Mouse (Mus musculus): Measurements from ENCODE around the gene Nup210. TPM values are rescaled to one million over a fixed set of nuclear protein-coding genes. Genes with fewer than 3 reads are reported as not detected.

The Nup210 gene
- polyA plus RNA-seq, 1 experiment from 2014 or later, result 15.8 TPM

GRCm38 (mm10) chr6:91159047-91159446, 42.4 kb upstream of the Nup210 start:
- Histone ChIP-seq H3K4me1 (ENCODE audit: control insufficient read depth, insufficient read depth, low read length) (peaks cover 22% of the 10 kb centered on the region), H3K9ac (ENCODE audit: low read length) (peak overlapping the region; percentile 16; the same call in 1 of the 2 replicates), H3K9me3 (ENCODE audit: control insufficient read depth, low read length) (no peaks in the 10 kb centered on the region), H3K27me3 (ENCODE audit: control insufficient read depth, insufficient read depth, low read length) (no peaks in the 10 kb centered on the region), H3K27ac (ENCODE audit: low read depth, low read length) (no peak overlapping the region), H3K4me2 (no peak overlapping the region; the same call in 1 of the 2 replicates), H3K4me3 (ENCODE audit: low read depth, low read length) (no peak overlapping the region), H3K36me3 (ENCODE audit: control insufficient read depth, insufficient read depth, low read length) (no peaks in the 10 kb centered on the region)
- 87% methylated on average over 9 of the region's 9 CpGs for WGBS
- ATAC-seq (ENCODE audit: low FRiP score) (no peak), DNase-seq (ENCODE audit: low spot score, missing footprints) (no peak)

DNA sequence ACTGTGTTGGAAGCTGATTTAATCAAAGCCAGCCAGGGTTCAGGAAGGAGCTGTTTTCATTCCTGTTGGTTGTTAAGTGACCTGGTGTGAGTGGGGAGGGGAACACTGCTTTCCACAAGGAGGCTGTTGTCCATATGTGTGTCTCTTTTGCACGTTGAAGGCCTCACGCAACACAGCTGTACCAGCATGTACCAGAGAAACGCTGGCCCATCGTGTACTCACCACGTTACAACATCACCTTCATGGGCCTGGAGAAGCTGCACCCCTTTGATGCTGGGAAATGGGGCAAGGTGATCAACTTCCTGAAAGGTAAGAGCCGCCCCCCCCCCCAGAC, 40.6 kb upstream of the Nup210 start:
- DNase-seq (ENCODE audit: low spot score, missing footprints), result no peak
- peak overlapping the region; percentile 65 for H3K4me3 ChIP-seq (ENCODE audit: low read depth, low read length)
- peak overlapping the region; percentile 79 for H3K4me2 ChIP-seq
- no peaks in the 10 kb centered on the region for H3K9me3 ChIP-seq (ENCODE audit: control insufficient read depth, low read length)
- H3K27me3 ChIP-seq (ENCODE audit: control insufficient read depth, insufficient read depth, low read length), result no peaks in the 10 kb centered on the region
- peaks cover 31% of the 10 kb centered on the region for H3K4me1 ChIP-seq (ENCODE audit: control insufficient read depth, insufficient read depth, low read length)
- H3K36me3 ChIP-seq (ENCODE audit: control insufficient read depth, insufficient read depth, low read length), result no peaks in the 10 kb centered on the region
- no peak for ATAC-seq (ENCODE audit: low FRiP score)
- peak overlapping the region; percentile 85 for H3K9ac ChIP-seq (ENCODE audit: low read length)
- WGBS, result 50% methylated on average over 6 of the region's 6 CpGs
- no peak overlapping the region for H3K27ac ChIP-seq (ENCODE audit: low read depth, low read length)

DNA sequence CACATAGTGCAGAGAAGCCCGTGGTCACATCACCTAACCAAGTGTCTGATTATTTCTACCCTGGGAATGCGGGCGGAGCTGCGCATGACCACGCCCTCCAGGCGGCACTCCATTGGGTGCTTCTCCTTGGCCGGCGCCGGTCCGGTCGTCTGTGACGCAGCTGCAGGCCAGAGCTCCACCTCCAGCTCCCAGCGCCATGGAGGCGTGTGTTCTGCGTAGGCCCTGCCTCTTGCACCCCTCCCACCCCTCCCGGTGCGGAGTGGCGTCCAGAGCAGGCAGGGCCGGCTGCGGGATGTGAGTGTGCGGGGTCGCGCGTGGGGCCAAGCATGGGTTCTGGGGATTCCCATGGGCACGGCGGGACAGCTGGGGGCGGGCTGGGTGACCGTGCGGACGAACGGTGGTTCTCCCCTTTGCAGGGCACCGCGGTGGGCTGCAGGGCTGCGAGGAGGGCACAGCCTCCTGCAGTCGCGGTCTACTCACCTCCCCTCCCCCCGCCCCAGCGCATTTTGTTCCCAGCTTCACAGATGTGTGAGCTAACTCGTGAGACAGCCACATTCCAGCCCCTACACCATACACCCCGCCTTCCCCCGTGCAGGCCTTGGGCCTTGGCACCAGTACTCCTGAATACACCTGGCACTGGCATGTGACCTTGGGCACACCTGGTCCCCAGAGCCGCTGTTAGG, 40.1 kb upstream of the Nup210 start, which contains the start of gene Hdac11:
Hdac11 (plus strand) TSS at position 112 of the 683 bp plus-strand sequence.
- Histone ChIP-seq H3K9ac (ENCODE audit: low read length) (peak within 1 kb of the TSS; percentile 85), H3K4me3 (ENCODE audit: low read depth, low read length) (peak within 1 kb of the TSS; percentile 65), H3K27ac (ENCODE audit: low read depth, low read length) (peak within 1 kb of the TSS; percentile 62; the same call in 1 of the 2 replicates), H3K4me1 (ENCODE audit: control insufficient read depth, insufficient read depth, low read length) (peaks cover 31% of the 10 kb centered on the region), H3K27me3 (ENCODE audit: control insufficient read depth, insufficient read depth, low read length) (no peaks in the 10 kb centered on the region), H3K36me3 (ENCODE audit: control insufficient read depth, insufficient read depth, low read length) (no peaks in the 10 kb centered on the region), H3K4me2 (peak within 1 kb of the TSS; percentile 79), H3K9me3 (ENCODE audit: control insufficient read depth, low read length) (no peaks in the 10 kb centered on the region)
- peak; percentile 97 for ATAC-seq (ENCODE audit: low FRiP score)
- under 1% methylated on average over 41 of the region's 42 CpGs for WGBS
- peak; percentile 97 for DNase-seq (ENCODE audit: low spot score, missing footprints)

- Histone ChIP-seq H3K4me1 (ENCODE audit: control insufficient read depth, insufficient read depth, low read length) (peaks cover 31% of the 10 kb centered on the region), H3K9me3 (ENCODE audit: control insufficient read depth, low read length) (no peaks in the 10 kb centered on the region), H3K27me3 (ENCODE audit: control insufficient read depth, insufficient read depth, low read length) (no peaks in the 10 kb centered on the region), H3K9ac (ENCODE audit: low read length) (no peak overlapping the region), H3K4me2 (peak overlapping the region; percentile 79), H3K27ac (ENCODE audit: low read depth, low read length) (no peak overlapping the region), H3K4me3 (ENCODE audit: low read depth, low read length) (peak overlapping the region; percentile 65), H3K36me3 (ENCODE audit: control insufficient read depth, insufficient read depth, low read length) (no peaks in the 10 kb centered on the region)
- 19% methylated on average over 4 of the region's 4 CpGs for WGBS
- ATAC-seq (ENCODE audit: low FRiP score) (no peak), DNase-seq (ENCODE audit: low spot score, missing footprints) (no peak)
These were observed 39.4 kb upstream of the Nup210 start for GRCm38 (mm10) chr6:91156062-91156461.

- Histone ChIP-seq H3K27ac (ENCODE audit: low read depth, low read length) (no peak overlapping the region), H3K4me1 (ENCODE audit: control insufficient read depth, insufficient read depth, low read length) (peaks cover 29% of the 10 kb centered on the region), H3K9me3 (ENCODE audit: control insufficient read depth, low read length) (no peaks in the 10 kb centered on the region), H3K9ac (ENCODE audit: low read length) (no peak overlapping the region), H3K27me3 (ENCODE audit: control insufficient read depth, insufficient read depth, low read length) (no peaks in the 10 kb centered on the region), H3K4me2 (no peak overlapping the region), H3K4me3 (ENCODE audit: low read depth, low read length) (no peak overlapping the region), H3K36me3 (ENCODE audit: control insufficient read depth, insufficient read depth, low read length) (no peaks in the 10 kb centered on the region)
- WGBS, result 84% methylated on average over 3 of the region's 3 CpGs
- no peak for ATAC-seq (ENCODE audit: low FRiP score)
- DNase-seq (ENCODE audit: low spot score, missing footprints), result no peak
These were observed 38.7 kb upstream of the Nup210 start for GRCm38 (mm10) chr6:91155286-91155685.

DNA sequence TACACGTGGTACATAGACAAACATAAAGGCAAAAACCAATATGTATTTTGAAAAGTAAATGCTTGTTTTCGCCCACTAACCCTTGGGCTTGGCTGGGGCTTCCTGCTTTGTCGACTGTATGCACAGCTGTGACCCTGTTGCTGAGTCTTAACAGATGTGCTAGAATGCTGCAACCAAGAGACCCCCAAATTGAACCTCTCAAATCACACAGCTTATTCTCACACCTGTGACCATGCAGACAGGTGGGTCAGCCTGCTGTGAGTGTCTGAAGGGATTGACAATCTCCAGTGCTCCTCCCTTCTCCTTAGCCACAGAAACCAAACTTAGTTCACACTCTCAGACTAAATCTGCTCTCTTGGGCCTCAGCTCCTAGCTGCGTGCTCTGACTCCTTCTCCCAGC, 38.1 kb upstream of the Nup210 start:
- no peak overlapping the region for H3K4me2 ChIP-seq
- no peaks in the 10 kb centered on the region for H3K9me3 ChIP-seq (ENCODE audit: control insufficient read depth, low read length)
- no peak overlapping the region for H3K27ac ChIP-seq (ENCODE audit: low read depth, low read length)
- DNase-seq (ENCODE audit: low spot score, missing footprints) (no peak), ATAC-seq (ENCODE audit: low FRiP score) (no peak)
- WGBS, result 64% methylated on average over 4 of the region's 4 CpGs
- no peaks in the 10 kb centered on the region for H3K27me3 ChIP-seq (ENCODE audit: control insufficient read depth, insufficient read depth, low read length)
- peaks cover 29% of the 10 kb centered on the region for H3K4me1 ChIP-seq (ENCODE audit: control insufficient read depth, insufficient read depth, low read length)
- no peaks in the 10 kb centered on the region for H3K36me3 ChIP-seq (ENCODE audit: control insufficient read depth, insufficient read depth, low read length)
- H3K9ac ChIP-seq (ENCODE audit: low read length), result no peak overlapping the region
- no peak overlapping the region for H3K4me3 ChIP-seq (ENCODE audit: low read depth, low read length)

DNA sequence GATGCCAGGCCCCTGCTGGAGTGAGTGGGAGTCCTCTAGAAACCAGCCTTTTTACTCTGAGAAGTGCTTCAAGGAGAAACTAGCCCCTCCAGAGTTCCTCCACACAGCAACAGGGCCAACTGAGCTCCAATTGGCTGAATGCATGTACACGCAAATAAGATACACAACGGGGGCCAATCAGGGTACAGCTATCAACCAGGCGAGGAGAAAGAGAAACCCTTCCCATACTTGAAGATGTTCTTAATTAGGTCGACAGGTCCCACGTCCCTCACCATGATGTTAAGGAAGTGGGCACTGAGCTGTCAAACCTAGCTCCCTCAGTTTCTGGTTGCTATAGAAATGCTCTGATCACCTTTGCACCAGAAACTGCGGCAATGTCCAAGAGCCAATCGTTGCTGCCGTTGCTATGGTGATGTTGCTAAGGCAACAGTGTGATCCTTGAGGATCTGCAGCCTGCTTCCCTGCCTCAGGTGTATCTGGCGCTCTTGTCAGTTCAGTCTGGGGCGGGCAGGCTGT, 37.0 kb upstream of the Nup210 start:
- DNase-seq (ENCODE audit: low spot score, missing footprints) (peak; percentile 93), ATAC-seq (ENCODE audit: low FRiP score) (peak; percentile 55)
- no peaks in the 10 kb centered on the region for H3K27me3 ChIP-seq (ENCODE audit: control insufficient read depth, insufficient read depth, low read length)
- peak overlapping the region; percentile 32 for H3K4me2 ChIP-seq
- WGBS, result 2% methylated on average over 10 of the region's 10 CpGs
- no peak overlapping the region for H3K27ac ChIP-seq (ENCODE audit: low read depth, low read length)
- H3K9me3 ChIP-seq (ENCODE audit: control insufficient read depth, low read length), result no peaks in the 10 kb centered on the region
- H3K9ac ChIP-seq (ENCODE audit: low read length), result no peak overlapping the region
- no peaks in the 10 kb centered on the region for H3K36me3 ChIP-seq (ENCODE audit: control insufficient read depth, insufficient read depth, low read length)
- peak overlapping the region; percentile 1; the same call in 1 of the 2 replicates for H3K4me3 ChIP-seq (ENCODE audit: low read depth, low read length)
- peaks cover 23% of the 10 kb centered on the region for H3K4me1 ChIP-seq (ENCODE audit: control insufficient read depth, insufficient read depth, low read length)

- Histone ChIP-seq H3K36me3 (ENCODE audit: control insufficient read depth, insufficient read depth, low read length) (no peaks in the 10 kb centered on the region), H3K9me3 (ENCODE audit: control insufficient read depth, low read length) (no peaks in the 10 kb centered on the region), H3K27ac (ENCODE audit: low read depth, low read length) (no peak overlapping the region), H3K27me3 (ENCODE audit: control insufficient read depth, insufficient read depth, low read length) (no peaks in the 10 kb centered on the region), H3K9ac (ENCODE audit: low read length) (no peak overlapping the region), H3K4me1 (ENCODE audit: control insufficient read depth, insufficient read depth, low read length) (peaks cover 22% of the 10 kb centered on the region; the same call in 1 of the 2 replicates), H3K4me3 (ENCODE audit: low read depth, low read length) (no peak overlapping the region; the same call in 1 of the 2 replicates), H3K4me2 (peak overlapping the region; percentile 32; the same call in 1 of the 2 replicates)
- WGBS, result 36% methylated on average over 7 of the region's 7 CpGs
- DNase-seq (ENCODE audit: low spot score, missing footprints) (no peak), ATAC-seq (ENCODE audit: low FRiP score) (no peak)
These were observed 36.4 kb upstream of the Nup210 start for GRCm38 (mm10) chr6:91152892-91153548.

GRCm38 (mm10) chr6:91147152-91147770, 30.6 kb upstream of the Nup210 start:
- DNase-seq (ENCODE audit: low spot score, missing footprints) (no peak), ATAC-seq (ENCODE audit: low FRiP score) (peak; percentile 89)
- Histone ChIP-seq H3K4me2 (no peak overlapping the region), H3K9me3 (ENCODE audit: control insufficient read depth, low read length) (no peaks in the 10 kb centered on the region), H3K27ac (ENCODE audit: low read depth, low read length) (peak overlapping the region; percentile 75), H3K4me3 (ENCODE audit: low read depth, low read length) (no peak overlapping the region), H3K27me3 (ENCODE audit: control insufficient read depth, insufficient read depth, low read length) (no peaks in the 10 kb centered on the region), H3K9ac (ENCODE audit: low read length) (no peak overlapping the region), H3K36me3 (ENCODE audit: control insufficient read depth, insufficient read depth, low read length) (no peaks in the 10 kb centered on the region), H3K4me1 (ENCODE audit: control insufficient read depth, insufficient read depth, low read length) (no peaks in the 10 kb centered on the region)
- WGBS, result 91% methylated on average over 2 of the region's 2 CpGs
